Mouse (Mus musculus) layer of hippocampus, adult 18-20 months (tissue): ENCODE data around the gene Tnks1bp1. TPM values are rescaled to one million over a fixed set of nuclear protein-coding genes. Genes with fewer than 3 reads are reported as not detected.

Source experiments
- DNase-seq, 2 experiments: peaks; one replicate each; pipeline ENCODE4 v3.0.0; 2022; ENCODE audit warnings: low spot score in 2 of 2
- long read RNA-seq: library from polyadenylated mRNA; stranded (forward); transcript quantifications from one replicate; pipeline ENCODE4 v2.0.0, GENCODE M21; 2021
- total RNA-seq, 2 experiments: library from RNA; stranded (reverse); gene quantifications; 2 replicates each; pipeline ENCODE4 v1.2.3; 2021

The Tnks1bp1 gene
- total RNA-seq = 100 to 1,000 TPM; 175 to 194 TPM
- long read RNA-seq, full-length matches to known transcripts = 3 of 47 reads
- long read RNA-seq, partial matches to known transcripts = 24 of 47 reads
- long read RNA-seq, other reads (novel, unspliced or antisense) = 20 of 47 reads

GRCm38 (mm10) chr2:85047596-85048167 lies at the start of gene Tnks1bp1:
Tnks1bp1 (plus strand) TSS chr2:85048022.
- DNase-seq = peak; percentile 92 to 97

- no peak for DNase-seq
Observed at GRCm38 (mm10) chr2:84999486-85000181, 48.2 kb upstream of the Tnks1bp1 start.

GRCm38 (mm10) chr2:85001497-85001896 lies 46.3 kb upstream of the Tnks1bp1 start:
- DNase-seq = no peak

- no peak for DNase-seq
Observed at GRCm38 (mm10) chr2:85002575-85002974, 45.2 kb upstream of the Tnks1bp1 start.

GRCm38 (mm10) chr2:85004341-85004740 lies 43.5 kb upstream of the Tnks1bp1 start:
- peak in 1 of 2 experiments; percentile 24 for DNase-seq

GRCm38 (mm10) chr2:85006600-85006999 lies 41.2 kb upstream of the Tnks1bp1 start:
- DNase-seq = no peak

- DNase-seq = no peak
Observed at GRCm38 (mm10) chr2:85007729-85008128, 40.1 kb upstream of the Tnks1bp1 start.

GRCm38 (mm10) chr2:85009212-85009611 lies 38.6 kb upstream of the Tnks1bp1 start:
- DNase-seq = no peak

GRCm38 (mm10) chr2:85011906-85012604 lies 35.8 kb upstream of the Tnks1bp1 start:
- DNase-seq = no peak

GRCm38 (mm10) chr2:85012679-85013078 lies 35.1 kb upstream of the Tnks1bp1 start:
- DNase-seq = no peak

GRCm38 (mm10) chr2:85013826-85014587 lies 33.8 kb upstream of the Tnks1bp1 start:
- no peak for DNase-seq

- DNase-seq = peak; percentile 44 to 81
Observed at GRCm38 (mm10) chr2:85014588-85014982, 33.2 kb upstream of the Tnks1bp1 start.

GRCm38 (mm10) chr2:85022043-85022442 lies 25.8 kb upstream of the Tnks1bp1 start:
- DNase-seq = peak in 1 of 2 experiments; percentile 51

- DNase-seq = no peak
Observed at GRCm38 (mm10) chr2:85026178-85026577, 21.6 kb upstream of the Tnks1bp1 start.

GRCm38 (mm10) chr2:85027281-85027680 lies 20.5 kb upstream of the Tnks1bp1 start:
- no peak for DNase-seq

GRCm38 (mm10) chr2:85029897-85030296 lies 17.9 kb upstream of the Tnks1bp1 start:
- DNase-seq = no peak

GRCm38 (mm10) chr2:85030989-85031388 lies 16.8 kb upstream of the Tnks1bp1 start:
- DNase-seq = no peak

- no peak for DNase-seq
Observed at GRCm38 (mm10) chr2:85033121-85033520, 14.7 kb upstream of the Tnks1bp1 start.

- DNase-seq = no peak
Observed at GRCm38 (mm10) chr2:85034169-85034568, 13.7 kb upstream of the Tnks1bp1 start.

- no peak for DNase-seq
Observed at GRCm38 (mm10) chr2:85036507-85037046, 11.2 kb upstream of the Tnks1bp1 start.
